Mouse (Mus musculus): ENCODE measurements around the gene Lefty2.
A peak's percentile ranks its signal among the peaks of the same experiment; 100 is the strongest.
"Not testable (repeated sequence)": the region's sequence is repeated elsewhere in the genome, so short reads cannot be mapped to it uniquely, and the experiment has no call there.

Gene Lefty2

DNA sequence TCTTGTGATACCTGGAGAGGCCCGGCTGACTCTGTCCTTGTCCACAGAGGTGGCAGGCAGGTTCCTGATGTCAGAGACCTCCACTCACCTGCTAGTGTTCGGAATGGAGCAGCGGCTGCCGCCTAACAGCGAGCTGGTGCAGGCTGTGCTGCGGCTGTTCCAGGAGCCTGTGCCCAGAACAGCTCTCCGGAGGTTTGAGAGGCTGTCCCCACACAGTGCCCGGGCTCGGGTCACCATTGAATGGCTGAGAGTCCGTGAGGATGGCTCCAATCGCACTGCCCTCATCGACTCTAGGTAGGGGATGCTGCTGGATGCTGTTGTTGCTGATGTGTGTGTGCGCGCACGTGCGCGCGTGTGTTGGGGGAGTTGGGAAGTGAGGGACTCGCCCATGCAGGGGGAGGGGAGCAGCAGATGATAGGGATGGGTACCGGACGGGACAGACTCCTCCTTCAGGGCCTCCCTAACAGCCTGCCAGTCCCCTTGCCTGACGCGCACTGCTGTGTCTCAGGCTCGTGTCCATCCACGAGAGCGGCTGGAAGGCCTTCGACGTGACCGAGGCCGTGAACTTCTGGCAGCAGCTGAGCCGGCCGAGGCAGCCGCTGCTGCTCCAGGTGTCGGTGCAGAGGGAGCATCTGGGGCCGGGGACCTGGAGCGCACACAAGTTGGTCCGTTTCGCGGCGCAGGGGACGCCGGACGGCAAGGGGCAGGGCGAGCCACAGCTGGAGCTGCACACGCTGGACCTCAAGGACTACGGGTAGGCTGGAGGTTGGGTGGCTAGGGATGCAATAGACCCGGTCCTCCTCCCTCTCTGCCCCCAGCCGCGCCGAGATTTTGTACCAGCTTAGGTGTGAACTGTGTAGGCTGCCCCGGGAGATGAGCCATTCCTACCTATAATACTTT lies 1.4 kb downstream of the Lefty2 start:
- not testable (repeated sequence) for DNase-seq (ENCODE audit: low spot score in 2 of 2)

DNA sequence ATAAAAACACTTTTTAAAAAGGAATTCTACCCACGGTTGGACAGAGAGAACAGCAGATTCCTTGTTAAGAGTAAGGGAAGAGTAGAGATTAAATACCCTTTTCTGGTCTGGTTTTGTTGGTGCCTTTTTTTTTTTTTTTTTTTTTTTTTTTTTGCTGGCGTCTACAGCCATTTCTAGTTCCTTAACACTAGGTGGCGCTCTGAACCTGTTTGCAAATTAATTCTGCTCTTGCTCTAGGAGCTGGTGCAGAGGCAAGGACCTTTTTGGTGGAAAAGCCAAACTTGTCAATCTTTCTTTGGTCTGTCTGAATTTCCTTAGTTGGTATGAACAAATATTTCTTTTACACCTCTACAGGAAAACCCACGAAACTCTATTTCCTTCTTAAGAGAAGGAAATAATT lies 8.2 kb downstream of the Lefty2 start:
- DNase-seq (ENCODE audit: low spot score in 2 of 2) = peak; percentile 32 to 44

DNA sequence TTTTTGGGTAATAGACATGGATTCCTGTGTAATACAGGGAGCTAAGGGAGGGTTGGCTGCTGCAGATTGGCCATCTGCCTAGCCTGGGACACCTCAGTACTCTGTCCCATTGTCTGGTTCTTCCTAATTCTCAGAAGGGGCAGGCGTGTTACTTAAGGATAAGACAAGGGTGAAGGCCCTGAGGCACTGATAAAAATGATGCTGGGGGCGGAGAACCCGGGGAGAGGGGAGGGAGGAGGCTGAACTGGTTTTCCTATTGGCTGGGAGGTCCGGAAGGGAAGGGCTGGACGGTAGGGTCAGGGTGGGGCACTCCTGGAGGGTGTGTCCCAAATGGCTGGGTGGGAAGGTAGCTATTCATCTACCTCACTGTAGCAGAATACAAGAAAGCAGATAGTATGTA lies 10.0 kb downstream of the Lefty2 start:
- no peak for DNase-seq (ENCODE audit: low spot score in 2 of 2)

DNA sequence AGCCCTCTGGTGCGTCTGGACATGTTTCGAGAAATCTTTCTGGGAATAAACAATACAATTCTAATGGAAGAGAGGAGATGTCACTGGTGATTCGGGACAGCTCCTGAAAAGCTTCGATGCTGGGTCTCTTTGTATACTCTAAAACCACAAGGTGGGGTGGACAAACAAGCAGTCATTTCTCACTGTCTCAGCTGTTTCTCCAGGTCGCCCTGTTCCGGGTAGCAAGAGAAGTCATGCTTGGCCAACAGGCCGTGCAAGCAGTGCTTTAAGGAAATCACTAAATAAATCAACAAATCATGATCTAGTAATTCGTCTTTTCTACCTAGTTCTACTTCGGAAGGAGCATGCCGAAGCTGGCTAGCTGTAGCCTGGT lies 10.7 kb downstream of the Lefty2 start:
- DNase-seq (ENCODE audit: low spot score in 2 of 2) = no peak

DNA sequence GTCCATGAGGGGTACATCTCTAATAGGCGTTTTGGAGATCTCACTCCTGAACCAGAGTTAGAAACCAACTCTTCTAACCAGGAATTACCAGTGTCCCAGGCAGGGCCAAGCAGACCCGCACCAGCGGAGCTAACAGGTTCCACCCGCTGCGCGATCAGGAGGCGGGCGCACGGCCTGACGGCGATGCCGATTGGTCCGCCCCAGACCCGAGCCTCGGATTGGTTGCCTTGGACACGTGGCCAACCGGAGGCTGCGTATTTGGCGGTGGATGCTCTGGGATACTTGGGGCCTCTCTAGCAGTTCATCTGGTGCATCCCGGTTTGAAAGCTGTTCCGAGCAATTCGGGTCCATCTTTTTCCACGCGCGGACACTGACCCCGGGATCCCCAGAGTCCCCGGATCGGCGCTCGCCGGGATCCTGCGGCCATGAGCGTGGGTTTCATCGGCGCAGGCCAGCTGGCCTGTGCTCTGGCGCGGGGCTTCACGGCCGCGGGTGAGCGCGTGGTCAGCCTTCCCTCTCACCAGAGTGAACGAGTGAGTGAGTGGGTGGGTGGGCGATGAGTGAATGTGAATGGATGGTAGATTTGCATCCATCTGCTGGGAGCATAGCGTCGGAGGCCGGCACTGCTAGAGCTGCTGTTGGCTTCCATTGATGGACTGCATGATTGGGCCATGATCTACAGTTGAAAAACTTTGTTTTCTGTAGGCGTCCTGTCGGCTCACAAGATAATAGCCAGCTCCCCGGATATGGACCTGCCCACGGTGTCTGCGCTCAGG lies 11.3 kb downstream of the Lefty2 start, which contains the start of gene Pycr2:
TSS of gene Pycr2 (plus strand) at position 255 of the 776 bp plus-strand sequence.
- DNase-seq (ENCODE audit: low spot score in 2 of 2) = peak; percentile 79 to 84

DNA sequence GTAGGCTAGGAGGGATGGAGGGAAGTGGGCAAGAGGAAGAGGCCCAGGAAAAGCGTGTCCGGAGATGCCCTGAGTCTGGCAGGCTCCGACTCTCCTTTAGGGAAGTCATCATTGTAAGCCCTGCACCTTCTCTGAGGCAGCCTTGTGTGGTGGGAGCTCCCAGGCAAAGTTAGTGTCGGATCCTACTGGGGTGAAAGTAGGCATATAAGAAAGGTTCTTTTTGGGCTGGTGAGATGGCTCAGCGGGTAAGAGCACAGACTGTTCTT lies 11.8 kb downstream of the Lefty2 start:
- DNase-seq (ENCODE audit: low spot score in 2 of 2) = no peak

DNA sequence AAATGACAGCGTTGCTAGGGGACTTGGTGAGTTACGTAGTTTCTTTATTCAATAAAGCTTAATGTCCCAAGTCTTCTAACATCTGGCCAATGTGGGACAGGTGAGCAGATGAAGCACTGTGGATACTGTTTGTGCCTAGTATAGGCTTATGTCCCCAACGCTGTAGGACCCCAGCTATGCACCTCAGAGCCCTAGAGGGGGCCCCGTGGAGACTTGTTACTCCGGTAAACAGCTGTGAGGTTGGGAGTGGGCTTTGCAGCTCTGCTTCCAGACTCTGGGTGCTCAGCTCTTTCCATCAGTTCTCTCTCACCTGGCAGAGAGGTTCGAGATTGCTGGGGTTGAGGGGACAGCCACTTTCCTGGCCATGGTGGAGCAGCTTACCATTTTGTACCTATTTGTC lies 12.4 kb downstream of the Lefty2 start:
- DNase-seq (ENCODE audit: low spot score in 2 of 2) = no peak

DNA sequence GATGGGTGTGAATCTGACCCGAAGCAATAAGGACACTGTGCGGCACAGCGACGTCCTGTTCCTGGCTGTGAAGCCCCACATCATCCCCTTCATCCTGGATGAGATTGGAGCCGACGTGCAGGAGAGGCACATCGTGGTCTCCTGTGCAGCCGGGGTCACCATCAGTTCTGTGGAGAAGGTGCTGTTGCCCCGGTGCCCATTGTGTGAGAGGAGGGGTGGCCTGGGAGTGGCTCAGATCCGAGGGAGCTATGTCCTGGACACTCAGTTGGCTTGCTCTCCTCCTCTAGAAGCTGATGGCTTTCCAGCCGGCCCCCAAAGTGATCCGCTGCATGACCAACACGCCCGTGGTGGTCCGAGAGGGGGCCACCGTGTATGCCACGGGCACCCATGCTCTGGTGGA lies 13.0 kb downstream of the Lefty2 start:
- no peak for DNase-seq (ENCODE audit: low spot score in 2 of 2)

DNA sequence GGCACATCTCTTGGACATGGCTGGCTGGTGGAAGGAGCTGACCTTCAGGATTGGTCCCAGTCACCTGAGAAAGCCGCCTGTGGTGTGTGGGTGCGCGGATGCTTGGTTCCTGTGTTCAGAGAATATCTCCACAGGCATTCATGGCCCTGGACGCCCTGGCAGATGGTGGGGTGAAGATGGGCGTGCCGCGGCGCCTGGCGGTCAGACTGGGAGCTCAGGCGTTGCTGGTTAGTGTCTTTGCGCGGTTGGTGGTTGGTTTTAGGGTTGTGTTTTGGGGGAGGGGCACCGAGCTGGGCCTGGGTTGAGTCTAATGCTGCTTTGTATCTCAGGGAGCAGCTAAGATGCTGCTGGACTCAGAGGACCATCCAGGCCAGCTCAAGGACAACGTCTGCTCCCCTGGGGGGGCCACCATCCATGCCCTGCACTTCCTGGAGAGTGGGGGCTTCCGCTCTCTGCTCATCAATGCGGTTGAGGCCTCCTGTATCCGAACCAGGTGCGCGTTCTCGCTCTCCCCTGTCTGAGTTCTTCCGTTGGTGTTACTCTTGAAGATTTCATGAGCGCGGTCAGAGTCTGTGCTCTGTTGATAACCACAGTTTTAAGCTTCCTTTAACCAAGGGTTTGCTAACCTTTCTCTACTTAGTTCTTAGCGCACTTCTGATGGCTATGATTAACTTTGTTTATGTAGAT lies 13.7 kb downstream of the Lefty2 start:
- no peak for DNase-seq (ENCODE audit: low spot score in 2 of 2)

DNA sequence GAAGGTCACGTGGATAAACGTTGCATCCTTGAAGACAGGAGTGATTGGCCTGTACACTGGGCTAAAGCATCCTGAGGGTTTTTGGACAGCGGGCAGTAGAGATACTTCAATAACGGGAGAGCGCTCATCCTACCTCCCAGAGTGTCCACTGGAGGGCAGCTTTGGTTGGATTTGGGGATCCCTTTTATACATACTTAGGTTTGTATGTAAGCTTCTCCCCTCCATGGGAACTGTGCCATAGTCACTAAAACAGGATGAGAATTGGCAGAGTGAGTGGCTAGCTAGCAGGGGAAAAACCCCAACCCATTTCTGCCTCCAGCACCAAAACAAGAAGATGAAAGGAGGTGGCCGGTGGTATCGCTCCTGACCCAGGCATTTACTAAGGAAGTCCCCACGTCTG lies 18.2 kb downstream of the Lefty2 start:
- DNase-seq (ENCODE audit: low spot score in 2 of 2) = no peak

DNA sequence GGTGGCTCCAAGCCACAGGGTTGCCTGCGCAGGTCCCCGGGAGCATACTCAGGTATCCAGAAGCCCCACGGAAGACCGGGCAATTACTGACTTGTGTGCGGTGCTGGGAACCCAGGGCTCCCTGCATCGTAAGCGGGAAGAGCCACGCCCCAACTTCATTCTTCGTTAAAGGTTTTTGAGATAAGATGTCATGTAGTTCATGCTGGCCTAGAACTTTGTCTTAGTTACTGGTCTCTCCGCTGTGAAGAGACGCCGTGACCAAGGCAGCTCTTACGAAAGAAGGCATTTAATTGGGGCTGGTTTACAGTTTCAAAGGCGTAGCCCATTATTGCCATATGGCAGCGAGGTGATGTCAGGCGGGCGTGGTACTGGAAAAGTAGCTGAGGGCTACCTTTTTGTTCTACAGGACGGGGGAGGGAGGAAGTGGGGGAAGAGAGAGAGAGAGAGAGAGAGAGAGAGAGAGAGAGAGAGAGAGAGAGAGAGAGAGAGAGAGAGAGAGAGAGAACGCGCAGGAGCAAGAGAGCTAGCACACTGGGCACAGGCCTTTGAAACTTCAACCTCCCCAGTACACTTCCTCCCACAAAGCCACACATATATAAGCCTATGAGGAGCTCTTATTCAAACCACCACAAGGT lies 18.9 kb downstream of the Lefty2 start:
- DNase-seq (ENCODE audit: low spot score in 2 of 2) = peak in 1 of 2 experiments; percentile 25

DNA sequence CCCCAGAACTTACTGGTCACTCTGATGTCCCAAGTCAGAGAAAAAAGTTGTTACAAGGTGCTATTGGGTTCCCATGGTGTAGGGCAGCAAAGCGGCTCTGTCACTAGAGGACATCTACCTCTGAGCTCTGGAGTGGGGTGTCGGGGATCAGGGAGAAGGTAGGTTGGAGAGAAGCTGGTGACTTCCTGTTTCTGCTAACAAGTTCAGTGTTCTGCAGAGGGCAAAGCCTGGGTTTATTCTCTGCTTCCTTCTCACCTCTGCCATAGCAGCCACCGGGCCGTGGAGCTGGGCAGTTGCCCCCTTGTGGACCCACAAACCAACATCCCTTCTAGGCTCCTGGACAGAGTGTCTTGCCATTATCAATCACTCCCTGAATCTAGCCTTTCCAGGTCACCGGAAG lies 19.9 kb downstream of the Lefty2 start:
- no peak for DNase-seq (ENCODE audit: low spot score in 2 of 2)

DNA sequence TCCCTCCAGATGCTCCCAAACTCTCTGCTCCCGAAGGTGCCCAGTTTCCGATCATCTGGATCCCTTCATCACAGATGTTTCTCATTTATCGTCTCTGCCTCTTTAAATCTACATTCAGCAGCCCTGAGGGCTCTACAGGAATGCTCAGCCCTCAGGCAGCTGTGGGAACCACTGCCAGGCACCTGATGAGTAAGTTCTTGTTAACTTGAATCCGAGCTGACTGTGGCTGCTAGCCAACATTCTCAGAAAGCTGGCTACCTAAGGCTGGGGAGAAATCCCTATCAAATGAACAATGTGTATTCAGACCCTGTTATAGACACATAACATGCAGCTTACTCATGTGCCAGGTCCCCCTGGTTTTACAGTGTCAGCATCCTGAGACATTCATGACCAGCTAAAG lies 20.9 kb downstream of the Lefty2 start:
- no peak for DNase-seq (ENCODE audit: low spot score in 2 of 2)

DNA sequence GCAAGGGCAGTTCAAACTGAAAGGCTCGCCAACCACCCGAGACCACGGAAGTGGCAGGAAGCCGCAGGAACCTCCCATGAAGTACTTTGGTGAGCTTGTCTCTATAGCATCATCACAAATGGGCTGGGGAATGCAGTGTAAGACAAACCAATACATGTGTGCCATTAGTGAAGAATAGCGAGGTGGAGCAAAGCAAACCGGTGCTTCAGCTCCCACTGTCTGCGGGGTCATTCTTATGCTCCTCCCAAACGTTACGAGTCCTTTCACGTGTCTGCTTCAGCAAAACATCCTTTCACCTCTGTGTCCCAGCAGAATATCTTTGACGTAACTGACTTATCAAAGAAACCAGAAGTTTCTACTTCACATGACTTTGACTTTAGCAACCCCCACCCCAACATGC lies 23.5 kb downstream of the Lefty2 start:
- peak in 1 of 2 experiments; percentile 13 for DNase-seq (ENCODE audit: low spot score in 2 of 2)

DNA sequence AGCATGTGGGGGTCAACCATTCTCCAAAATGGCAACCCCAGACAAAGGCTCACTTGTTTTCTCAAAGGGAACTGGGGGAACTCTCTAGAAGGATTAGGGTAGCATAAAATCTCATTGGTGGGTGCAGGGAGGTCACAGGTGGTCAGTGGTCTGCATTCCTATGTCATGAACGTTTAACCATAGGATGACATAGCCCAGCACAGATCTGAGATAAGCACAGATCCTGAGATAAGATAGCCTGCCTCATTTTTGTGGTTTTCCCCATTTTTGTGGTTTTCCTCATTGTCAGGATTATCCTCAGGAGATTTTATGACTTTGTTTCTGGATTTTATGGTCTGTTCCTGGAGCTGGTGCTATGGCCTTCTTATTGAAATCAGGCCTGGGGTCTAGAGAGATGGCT lies 24.1 kb downstream of the Lefty2 start:
- DNase-seq (ENCODE audit: low spot score in 2 of 2) = no peak

DNA sequence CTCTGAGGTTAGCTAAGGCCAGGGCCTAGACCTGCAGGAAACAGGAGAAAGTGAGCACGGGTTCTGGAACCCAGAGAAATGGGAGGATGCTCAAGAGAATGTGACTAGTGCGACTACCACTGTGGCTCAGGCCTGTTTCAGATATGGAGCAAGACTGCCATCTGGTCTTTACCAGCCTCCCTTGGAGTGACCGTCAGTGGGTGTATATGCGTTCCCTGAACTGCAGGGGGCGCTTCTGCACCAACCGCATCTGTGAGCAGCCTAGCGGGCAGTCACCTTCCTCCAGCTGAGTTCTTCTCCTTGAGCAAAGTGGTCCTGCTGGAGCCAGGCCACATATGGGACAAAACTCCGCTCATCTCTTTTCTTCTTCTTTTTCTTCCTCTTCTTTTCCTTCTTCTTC lies 26.8 kb downstream of the Lefty2 start:
- DNase-seq (ENCODE audit: low spot score in 2 of 2) = no peak

DNA sequence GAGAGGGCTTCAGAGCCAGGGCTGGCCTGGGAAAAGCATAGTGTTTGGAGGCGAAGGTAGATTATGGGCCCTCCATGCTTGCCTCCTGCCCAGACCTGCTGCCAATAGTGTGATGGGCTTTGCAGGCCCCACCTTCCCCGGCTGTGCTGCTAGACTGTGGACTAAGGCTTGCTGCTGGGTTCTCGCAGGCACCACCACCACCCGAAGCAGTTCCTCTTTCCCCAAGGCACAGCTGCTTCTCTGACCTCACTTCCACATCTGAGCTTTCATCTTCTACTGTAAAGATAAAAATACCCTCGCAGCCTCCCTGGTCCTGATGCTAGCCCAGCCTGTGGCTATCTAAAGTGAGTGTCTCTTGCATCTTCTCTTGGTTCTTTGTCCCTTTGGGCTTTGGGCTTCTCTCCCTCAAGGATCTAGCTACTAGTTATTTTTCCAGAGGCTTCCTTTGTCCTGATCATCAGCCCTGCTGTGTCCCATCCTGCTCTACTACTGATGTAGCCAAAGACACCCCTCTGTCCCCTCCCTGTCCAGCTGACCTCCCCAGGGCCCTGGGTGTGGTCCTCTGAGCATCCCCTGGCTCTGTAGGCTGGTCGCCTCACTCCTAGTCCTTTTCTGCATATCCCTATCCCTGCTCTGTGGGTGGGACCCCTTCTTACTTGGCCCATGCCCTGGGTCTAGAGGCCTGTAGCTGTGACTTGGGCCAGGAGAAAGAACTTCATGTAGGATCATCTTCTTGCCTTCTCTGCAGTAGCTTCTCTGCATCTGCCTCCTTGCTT lies 29.6 kb downstream of the Lefty2 start:
- DNase-seq (ENCODE audit: low spot score in 2 of 2) = peak in 1 of 2 experiments; percentile 69

DNA sequence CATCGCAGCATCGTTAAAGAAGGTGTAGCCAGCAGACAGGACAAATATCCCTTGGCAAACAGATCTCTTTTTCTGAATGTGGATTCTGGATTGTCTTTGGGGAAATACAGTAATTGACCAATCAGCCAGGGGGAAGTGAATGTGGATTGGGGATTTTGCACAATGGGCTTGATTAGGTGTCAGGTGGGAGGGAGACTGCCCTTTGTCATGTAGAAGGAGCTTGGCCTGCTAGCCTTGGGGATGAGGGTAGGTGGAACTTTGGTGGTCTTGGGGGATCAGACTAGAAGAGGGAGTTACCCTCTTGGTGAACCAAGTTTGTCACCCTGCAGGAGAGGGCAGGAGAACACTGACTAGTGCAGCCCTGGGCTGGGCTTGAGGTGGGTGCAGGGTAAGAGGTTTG lies 31.8 kb downstream of the Lefty2 start:
- DNase-seq (ENCODE audit: low spot score in 2 of 2) = no peak

DNA sequence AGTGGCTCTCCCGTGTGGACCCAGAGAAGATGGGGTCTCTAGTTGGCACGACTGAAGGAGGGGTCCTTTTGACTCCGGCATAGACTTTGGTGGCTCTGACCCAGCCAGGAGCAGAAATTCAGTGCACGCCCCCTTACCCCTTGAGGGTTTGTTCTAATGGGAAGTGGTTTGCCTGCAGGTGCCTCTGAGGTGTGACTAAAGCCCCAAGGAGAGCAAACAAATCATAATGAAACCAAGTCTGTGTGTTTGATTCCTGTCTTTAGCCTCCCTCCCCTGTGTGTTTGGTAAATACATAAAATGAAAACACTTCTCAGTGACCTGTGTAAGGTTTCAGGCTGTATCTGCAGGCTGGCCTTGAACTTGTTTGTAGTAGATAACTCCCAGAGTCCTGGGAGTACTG lies 33.4 kb downstream of the Lefty2 start:
- DNase-seq (ENCODE audit: low spot score in 2 of 2) = no peak

DNA sequence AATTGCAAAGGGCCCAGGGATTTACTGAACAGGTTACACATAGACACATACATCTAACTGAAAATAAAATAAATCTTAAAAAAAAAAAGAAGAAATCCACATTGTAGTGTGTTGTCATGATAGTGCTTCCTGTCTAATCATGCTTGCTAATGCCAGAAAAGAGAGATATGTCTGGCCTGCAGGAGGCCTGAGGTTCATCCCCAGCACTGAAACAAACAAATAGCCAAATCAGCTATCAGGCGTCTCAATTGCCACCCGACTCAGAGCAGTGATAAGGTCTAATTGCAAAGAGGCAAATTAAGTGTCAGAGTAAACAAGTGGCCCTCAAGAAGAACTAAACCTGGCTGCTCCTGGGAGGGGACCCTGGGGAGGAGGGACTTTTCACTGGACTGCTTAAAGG lies 36.7 kb downstream of the Lefty2 start:
- DNase-seq (ENCODE audit: low spot score in 2 of 2) = no peak

DNA sequence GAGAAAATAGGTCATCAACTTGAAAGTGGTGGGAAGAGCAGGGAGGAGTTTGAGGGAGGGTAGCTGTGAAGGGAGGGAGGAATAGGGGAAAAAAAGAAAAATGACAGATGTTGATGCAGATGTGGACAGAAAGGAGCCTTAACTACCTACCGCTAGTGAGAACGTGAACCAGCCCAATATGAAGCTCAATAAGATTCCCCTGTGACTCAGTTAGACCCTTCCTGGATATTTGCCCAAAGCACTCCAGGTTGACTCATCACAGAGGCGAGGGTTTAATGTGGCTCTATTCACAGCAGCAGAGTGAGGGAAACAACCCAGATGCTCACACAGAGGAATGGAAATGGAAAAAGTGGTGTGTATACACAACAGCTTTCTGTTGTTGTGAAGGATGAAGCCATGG lies 38.2 kb downstream of the Lefty2 start:
- DNase-seq (ENCODE audit: low spot score in 2 of 2) = no peak

Data from natural killer cell, adult 2 months (primary cell).